Mouse (Mus musculus): ENCODE results near the gene Arhgef3. TPM values are rescaled to one million over a fixed set of nuclear protein-coding genes. Genes with fewer than 3 reads are reported as not detected.

Gene Arhgef3
- polyA plus RNA-seq, 1 experiment: 17.3 TPM

GRCm38 (mm10) chr14:27430280-27430679, 315.6 kb downstream of the Arhgef3 start:
- WGBS: 79% methylated on average over 4 of the region's 4 CpGs
- Histone ChIP-seq H3K27me3 (replicated peaks; ENCODE audit: control insufficient read depth, insufficient read depth, low read length) (no peaks in the 10 kb centered on the region), H3K4me3 (ENCODE audit: insufficient read depth, low read depth, low read length) (no peak overlapping the region), H3K4me1 (ENCODE audit: control insufficient read depth, insufficient read depth, low read length) (peaks cover 7% of the 10 kb centered on the region), H3K36me3 (ENCODE audit: control insufficient read depth, insufficient read depth, low read length) (0 out of 2 replicates have a peak, but pooled peaks cover 1% of the 10 kb centered on the region), H3K27ac (ENCODE audit: insufficient read depth, low read depth, low read length) (no peak overlapping the region)
- DNase-seq: no peak
- no peak for TF ChIP-seq CTCF (conservative IDR thresholded peaks at IDR 0.05; ENCODE audit: insufficient read depth, insufficient read length, low read depth, low read length)
- no peak for TF ChIP-seq POLR2A (IDR thresholded peaks at IDR 0.05; ENCODE audit: low read depth, low read length)

- Histone ChIP-seq H3K27me3 (replicated peaks; ENCODE audit: control insufficient read depth, insufficient read depth, low read length) (no peaks in the 10 kb centered on the region), H3K4me1 (ENCODE audit: control insufficient read depth, insufficient read depth, low read length) (peaks cover 16% of the 10 kb centered on the region), H3K27ac (ENCODE audit: insufficient read depth, low read depth, low read length) (no peak overlapping the region), H3K36me3 (ENCODE audit: control insufficient read depth, insufficient read depth, low read length) (0 out of 2 replicates have a peak, but pooled peaks cover 1% of the 10 kb centered on the region), H3K4me3 (ENCODE audit: insufficient read depth, low read depth, low read length) (no peak overlapping the region)
- TF ChIP-seq CTCF (conservative IDR thresholded peaks at IDR 0.05; ENCODE audit: insufficient read depth, insufficient read length, low read depth, low read length): no peak
- no peak for DNase-seq
- WGBS: over 99% methylated on average over 2 of the region's 2 CpGs
Observed at GRCm38 (mm10) chr14:27432064-27432463, 317.4 kb downstream of the Arhgef3 start.

- Histone ChIP-seq H3K4me1 (ENCODE audit: control insufficient read depth, insufficient read depth, low read length) (peaks cover 9% of the 10 kb centered on the region; the same call in 1 of the 2 replicates), H3K4me3 (ENCODE audit: insufficient read depth, low read depth, low read length) (no peak overlapping the region), H3K27me3 (replicated peaks; ENCODE audit: control insufficient read depth, insufficient read depth, low read length) (no peaks in the 10 kb centered on the region), H3K27ac (ENCODE audit: insufficient read depth, low read depth, low read length) (peak overlapping the region; percentile 86), H3K36me3 (ENCODE audit: control insufficient read depth, insufficient read depth, low read length) (peaks cover 4% of the 10 kb centered on the region; the same call in 1 of the 2 replicates)
- no peak for TF ChIP-seq CTCF (conservative IDR thresholded peaks at IDR 0.05; ENCODE audit: insufficient read depth, insufficient read length, low read depth, low read length)
- TF ChIP-seq POLR2A (IDR thresholded peaks at IDR 0.05; ENCODE audit: low read depth, low read length): no peak
- WGBS: 65% methylated on average over 1 of the region's 1 CpGs
- peak; percentile 61 for DNase-seq
Observed at GRCm38 (mm10) chr14:27436116-27436515, 321.4 kb downstream of the Arhgef3 start.

- no peaks in the 10 kb centered on the region for H3K27me3 ChIP-seq (replicated peaks; ENCODE audit: control insufficient read depth, insufficient read depth, low read length)
- peaks cover 4% of the 10 kb centered on the region; the same call in 1 of the 2 replicates for H3K36me3 ChIP-seq (ENCODE audit: control insufficient read depth, insufficient read depth, low read length)
- peaks cover 9% of the 10 kb centered on the region; the same call in 1 of the 2 replicates for H3K4me1 ChIP-seq (ENCODE audit: control insufficient read depth, insufficient read depth, low read length)
- no peak overlapping the region for H3K4me3 ChIP-seq (ENCODE audit: insufficient read depth, low read depth, low read length)
- no peak for TF ChIP-seq POLR2A (IDR thresholded peaks at IDR 0.05; ENCODE audit: low read depth, low read length)
- no peak for TF ChIP-seq CTCF (conservative IDR thresholded peaks at IDR 0.05; ENCODE audit: insufficient read depth, insufficient read length, low read depth, low read length)
- H3K27ac ChIP-seq (ENCODE audit: insufficient read depth, low read depth, low read length): peak overlapping the region; percentile 86
- WGBS: 65% methylated on average over 3 of the region's 3 CpGs
- DNase-seq: peak; percentile 85
Observed at GRCm38 (mm10) chr14:27436826-27437225, 322.1 kb downstream of the Arhgef3 start.

- no peaks in the 10 kb centered on the region for H3K27me3 ChIP-seq (replicated peaks; ENCODE audit: control insufficient read depth, insufficient read depth, low read length)
- peak; percentile 39 for DNase-seq
- H3K36me3 ChIP-seq (ENCODE audit: control insufficient read depth, insufficient read depth, low read length): peaks cover 9% of the 10 kb centered on the region
- no peak overlapping the region for H3K4me3 ChIP-seq (ENCODE audit: insufficient read depth, low read depth, low read length)
- H3K4me1 ChIP-seq (ENCODE audit: control insufficient read depth, insufficient read depth, low read length): peaks cover 4% of the 10 kb centered on the region; the same call in 1 of the 2 replicates
- H3K27ac ChIP-seq (ENCODE audit: insufficient read depth, low read depth, low read length): no peak overlapping the region
- TF ChIP-seq POLR2A (IDR thresholded peaks at IDR 0.05; ENCODE audit: low read depth, low read length) (no peak), CTCF (conservative IDR thresholded peaks at IDR 0.05; ENCODE audit: insufficient read depth, insufficient read length, low read depth, low read length) (0 out of 2 replicates have a peak, but pooled peaks have one; percentile 5)
Observed at GRCm38 (mm10) chr14:27440921-27441320, 326.2 kb downstream of the Arhgef3 start.

GRCm38 (mm10) chr14:27444851-27445281, 330.2 kb downstream of the Arhgef3 start:
- DNase-seq: no peak
- TF ChIP-seq POLR2A (IDR thresholded peaks at IDR 0.05; ENCODE audit: low read depth, low read length): no peak
- TF ChIP-seq CTCF (conservative IDR thresholded peaks at IDR 0.05; ENCODE audit: insufficient read depth, insufficient read length, low read depth, low read length): no peak
- H3K4me1 ChIP-seq (ENCODE audit: control insufficient read depth, insufficient read depth, low read length): no peaks in the 10 kb centered on the region
- WGBS: 92% methylated on average over 2 of the region's 2 CpGs
- no peak overlapping the region for H3K27ac ChIP-seq (ENCODE audit: insufficient read depth, low read depth, low read length)
- peaks cover 11% of the 10 kb centered on the region for H3K36me3 ChIP-seq (ENCODE audit: control insufficient read depth, insufficient read depth, low read length)
- H3K27me3 ChIP-seq (replicated peaks; ENCODE audit: control insufficient read depth, insufficient read depth, low read length): no peaks in the 10 kb centered on the region
- no peak overlapping the region for H3K4me3 ChIP-seq (ENCODE audit: insufficient read depth, low read depth, low read length)

- Histone ChIP-seq H3K27me3 (replicated peaks; ENCODE audit: control insufficient read depth, insufficient read depth, low read length) (no peaks in the 10 kb centered on the region), H3K36me3 (ENCODE audit: control insufficient read depth, insufficient read depth, low read length) (peaks cover 7% of the 10 kb centered on the region), H3K4me3 (ENCODE audit: insufficient read depth, low read depth, low read length) (no peak overlapping the region), H3K27ac (ENCODE audit: insufficient read depth, low read depth, low read length) (no peak overlapping the region), H3K4me1 (ENCODE audit: control insufficient read depth, insufficient read depth, low read length) (no peaks in the 10 kb centered on the region)
- no peak for DNase-seq
- 73% methylated on average over 4 of the region's 4 CpGs for WGBS
- TF ChIP-seq CTCF (conservative IDR thresholded peaks at IDR 0.05; ENCODE audit: insufficient read depth, insufficient read length, low read depth, low read length) (no peak), POLR2A (IDR thresholded peaks at IDR 0.05; ENCODE audit: low read depth, low read length) (no peak)
Observed at GRCm38 (mm10) chr14:27446963-27447362, 332.3 kb downstream of the Arhgef3 start.

Other genes with a start within 250 kb of the Arhgef3 start
- 0.12 and 0.81 TPM in 2 replicates for gene Asb14, start 220.3 kb upstream of the Arhgef3 start, polyA plus RNA-seq (2012; rRNA removed)
- 3.7 and 5.4 TPM in 2 replicates for gene Appl1, start 143.7 kb upstream of the Arhgef3 start, polyA plus RNA-seq (2012; rRNA removed)
- gene Hesx1, start 120.5 kb upstream of the Arhgef3 start, polyA plus RNA-seq (2012; rRNA removed): 0.12 and 0.19 TPM in 2 replicates
- gene Il17rd, start 76.0 kb upstream of the Arhgef3 start, polyA plus RNA-seq (2012; rRNA removed): 3.3 and 3.8 TPM in 2 replicates